Mouse (Mus musculus) hindbrain, embryonic 14.5 days (tissue): ENCODE measurements at regions not wholly inside any gene's neighbourhood (a gene's known extent, or its start where the extent isn't known, plus 50 kb on each side); places are given as distances from the start of the nearest gene placed in this dataset.

ENCODE experiments used
- ATAC-seq: fragments of 200-750 bp; cut with Nextera tagmentation; 2 replicates; pipeline ENCODE4 v1.8.0; 2017; ENCODE audit warnings: moderate number of reproducible peaks, mild to moderate bottlenecking, moderate TSS enrichment, moderate library complexity; ENCODE audit not compliant: low FRiP score
- DNase-seq: peaks from one replicate; pipeline ENCODE4 v3.0.0-alpha.2; 2015; ENCODE audit warnings: low spot score
- H3K27ac ChIP-seq: fragments of 300-500 bp; sonication (generic); 2 replicates; pipeline ENCODE4 v1.5.1; 2014; ENCODE audit warnings: mild to moderate bottlenecking, moderate library complexity
- H3K27me3 ChIP-seq: fragments of 300-500 bp; sonication (generic); 2 replicates; pipeline ENCODE4 v1.6.1; 2014; ENCODE audit warnings: mild to moderate bottlenecking, low read length, mixed read lengths; ENCODE audit not compliant: control insufficient read depth, insufficient read depth
- H3K36me3 ChIP-seq: fragments of 300-500 bp; sonication (generic); replicated peaks from 2 replicates; pipeline ENCODE4 v1.6.1; 2014; ENCODE audit not compliant: control insufficient read depth, insufficient read depth
- H3K4me1 ChIP-seq: fragments of 300-500 bp; sonication (generic); replicated peaks from 2 replicates; pipeline ENCODE4 v1.6.1; 2014; ENCODE audit warnings: antibody characterized with exemption, low read length, mixed read lengths; ENCODE audit not compliant: control insufficient read depth, insufficient read depth
- H3K4me2 ChIP-seq: fragments of 300-500 bp; sonication (generic); replicated peaks from 2 replicates; pipeline ENCODE4 v1.6.1; 2014; ENCODE audit warnings: mild to moderate bottlenecking, moderate library complexity
- H3K4me3 ChIP-seq: fragments of 300-500 bp; sonication (generic); replicated peaks from 2 replicates; pipeline ENCODE4 v1.5.1; 2014; ENCODE audit warnings: mild to moderate bottlenecking, low read length
- H3K9ac ChIP-seq: fragments of 300-500 bp; sonication (generic); 2 replicates; pipeline ENCODE4 v1.6.1; 2014
- H3K9me3 ChIP-seq: fragments of 300-500 bp; sonication (generic); 2 replicates; pipeline ENCODE4 v1.6.1; 2016; ENCODE audit warnings: low read length; ENCODE audit not compliant: control insufficient read depth
- WGBS: fragments of 180-500 bp; shearing (Covaris S2); extraction: QIAGEN DNeasy Blood & Tissue Kit; methylation state at CpG from one replicate; pipeline ENCODE4 v1.1.7; 2014; 5-methylcytosine and 5-hydroxymethylcytosine counted together

DNA sequence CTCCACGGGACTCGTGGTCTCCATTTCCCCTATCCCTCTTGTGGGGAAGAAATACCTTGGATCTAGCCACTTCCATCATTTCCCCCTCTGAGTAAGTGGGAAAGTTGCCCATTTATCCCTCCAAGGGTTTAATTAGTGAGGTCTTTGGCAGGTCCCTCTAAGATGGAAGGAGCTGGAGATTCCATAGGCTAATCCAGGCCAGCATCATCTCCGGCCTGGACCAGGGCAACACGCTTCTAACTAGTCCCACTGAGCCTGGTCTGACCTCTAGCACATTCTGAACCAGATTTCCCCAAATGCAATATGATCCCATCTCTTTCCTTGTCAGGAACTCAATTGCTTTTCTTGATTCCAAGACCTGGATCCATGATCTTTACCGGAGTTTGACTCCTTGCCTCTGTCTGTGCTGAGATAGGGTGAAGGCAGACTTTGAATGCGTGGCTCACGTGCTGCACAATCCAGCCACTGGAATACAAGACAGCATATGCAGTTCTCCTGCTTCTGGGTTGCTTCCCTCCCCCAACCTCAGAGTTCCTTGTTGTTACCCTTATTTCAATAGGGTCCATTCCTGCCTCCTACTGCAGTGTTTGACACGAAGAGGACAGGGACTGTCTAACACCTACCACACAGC is 67.4 kb upstream of the Rbpj start:
- Histone ChIP-seq H3K9me3 (no peaks in the 10 kb centered on the region), H3K36me3 (no peaks in the 10 kb centered on the region), H3K4me3 (no peak overlapping the region), H3K27ac (no peak overlapping the region), H3K4me1 (no peaks in the 10 kb centered on the region), H3K9ac (no peak overlapping the region), H3K27me3 (no peaks in the 10 kb centered on the region), H3K4me2 (no peak overlapping the region)
- no peak for ATAC-seq
- 91% methylated on average over 8 of the region's 8 CpGs for WGBS
- DNase-seq: no peak

DNA sequence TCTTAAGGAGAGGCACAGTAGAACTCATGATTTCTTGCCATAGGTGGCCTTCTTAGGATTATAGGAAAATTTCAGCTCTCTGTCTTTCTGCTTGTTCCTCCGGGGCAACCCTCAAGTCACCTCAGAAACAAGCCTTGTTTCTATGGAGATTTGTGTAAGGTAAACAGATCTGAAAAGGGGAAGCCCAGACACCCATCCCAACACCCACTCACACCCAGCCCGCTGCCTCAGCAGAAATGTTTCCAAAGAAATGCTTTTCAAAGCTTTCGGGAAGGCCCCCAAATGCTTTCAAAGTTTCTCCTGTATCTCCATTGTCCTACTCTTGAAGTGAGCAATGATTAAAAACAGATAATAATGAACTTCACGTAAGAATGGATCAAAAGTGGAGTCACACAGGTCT is 64.9 kb upstream of the Rbpj start:
- no peaks in the 10 kb centered on the region for H3K36me3 ChIP-seq
- no peaks in the 10 kb centered on the region for H3K27me3 ChIP-seq
- H3K9ac ChIP-seq: no peak overlapping the region
- no peak overlapping the region for H3K4me2 ChIP-seq
- H3K4me1 ChIP-seq: no peaks in the 10 kb centered on the region
- no peak overlapping the region for H3K27ac ChIP-seq
- no peak for ATAC-seq
- DNase-seq: no peak
- H3K4me3 ChIP-seq: no peak overlapping the region
- 80% methylated on average over 4 of the region's 4 CpGs for whole genome bisulfite sequencing
- no peaks in the 10 kb centered on the region for H3K9me3 ChIP-seq

DNA sequence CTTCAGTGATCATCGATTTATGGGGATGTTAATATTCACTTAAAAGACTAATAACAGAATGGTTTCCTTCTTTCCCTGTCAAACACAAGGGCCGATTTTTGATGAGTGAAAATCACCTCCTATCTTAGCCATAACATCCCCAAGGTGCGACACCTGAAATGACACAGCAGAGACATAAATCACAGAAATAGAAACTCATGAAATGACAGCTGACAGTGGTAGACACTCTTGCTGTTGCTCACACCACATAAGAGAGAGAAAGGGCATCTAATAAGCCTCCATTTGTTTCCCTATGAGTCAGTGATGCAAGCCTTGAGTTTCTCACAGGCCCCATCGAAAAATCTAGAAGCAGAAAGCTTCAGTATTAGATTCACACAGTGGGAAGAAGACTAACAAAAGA is 63.9 kb upstream of the Rbpj start:
- H3K36me3 ChIP-seq: no peaks in the 10 kb centered on the region
- H3K27ac ChIP-seq: no peak overlapping the region
- DNase-seq (no peak), ATAC-seq (no peak)
- no peaks in the 10 kb centered on the region for H3K4me1 ChIP-seq
- no peak overlapping the region for H3K9ac ChIP-seq
- 94% methylated on average over 4 of the region's 4 CpGs for WGBS
- no peak overlapping the region for H3K4me3 ChIP-seq
- H3K27me3 ChIP-seq: no peaks in the 10 kb centered on the region
- no peak overlapping the region for H3K4me2 ChIP-seq
- no peaks in the 10 kb centered on the region for H3K9me3 ChIP-seq

- Histone ChIP-seq H3K27me3 (no peaks in the 10 kb centered on the region), H3K4me1 (no peaks in the 10 kb centered on the region), H3K27ac (no peak overlapping the region), H3K9me3 (no peaks in the 10 kb centered on the region), H3K4me2 (no peak overlapping the region), H3K36me3 (no peaks in the 10 kb centered on the region), H3K9ac (no peak overlapping the region), H3K4me3 (no peak overlapping the region)
- no peak for DNase-seq
- no peak for ATAC-seq
- 91% methylated on average over 9 of the region's 9 CpGs for WGBS
These were observed 63.3 kb upstream of the Rbpj start for GRCm38 (mm10) chr5:53402619-53403151.

DNA sequence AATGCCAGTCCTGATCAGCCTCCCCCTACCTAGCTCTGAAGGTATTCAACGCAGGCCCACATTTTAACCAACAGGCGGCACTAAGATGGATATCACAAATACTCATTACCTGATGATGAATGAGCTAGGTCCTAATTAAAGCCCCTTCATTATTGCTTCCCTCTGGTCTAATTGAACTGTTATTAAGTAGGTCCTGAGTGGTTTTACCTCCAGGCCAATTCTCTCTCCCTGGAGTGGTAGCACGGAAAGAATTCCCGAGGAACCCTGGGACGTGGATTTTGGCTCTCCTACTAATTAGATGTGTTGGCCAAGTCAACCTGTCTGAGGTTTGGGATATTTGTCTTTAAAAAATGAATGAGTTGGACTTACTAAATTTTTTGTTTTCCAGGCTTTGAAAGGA is 60.0 kb upstream of the Rbpj start:
- Histone ChIP-seq H3K36me3 (no peaks in the 10 kb centered on the region), H3K4me3 (no peak overlapping the region), H3K4me2 (no peak overlapping the region), H3K27ac (no peak overlapping the region), H3K4me1 (no peaks in the 10 kb centered on the region), H3K9ac (no peak overlapping the region), H3K9me3 (no peaks in the 10 kb centered on the region), H3K27me3 (no peaks in the 10 kb centered on the region)
- WGBS: 86% methylated on average over 5 of the region's 5 CpGs
- DNase-seq (no peak), ATAC-seq (no peak)

DNA sequence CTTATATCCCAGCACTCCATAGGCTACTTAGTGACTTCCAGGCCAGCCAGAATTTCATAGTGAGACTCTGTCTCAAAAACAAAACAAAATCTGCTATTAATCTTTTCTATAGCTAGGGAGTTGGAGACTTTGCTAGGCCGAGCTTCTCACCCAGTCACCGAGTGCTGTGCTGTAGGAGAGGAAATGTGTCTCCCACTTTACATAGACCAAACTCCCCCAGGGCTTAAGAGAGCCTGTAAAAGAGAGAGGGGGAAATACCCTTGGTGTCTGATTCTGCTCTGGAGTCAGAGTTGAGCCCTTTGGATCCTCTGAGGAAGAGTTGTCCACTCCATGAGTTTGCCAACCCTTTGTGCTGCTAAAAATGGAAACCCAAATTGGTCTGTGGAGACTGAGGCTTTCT is 58.3 kb upstream of the Rbpj start:
- WGBS: 87% methylated on average over 2 of the region's 2 CpGs
- no peaks in the 10 kb centered on the region for H3K4me1 ChIP-seq
- H3K36me3 ChIP-seq: no peaks in the 10 kb centered on the region
- ATAC-seq (no peak), DNase-seq (no peak)
- no peak overlapping the region for H3K4me2 ChIP-seq
- no peaks in the 10 kb centered on the region for H3K27me3 ChIP-seq
- no peak overlapping the region for H3K9ac ChIP-seq
- no peak overlapping the region for H3K27ac ChIP-seq
- H3K9me3 ChIP-seq: no peaks in the 10 kb centered on the region
- H3K4me3 ChIP-seq: no peak overlapping the region

- DNase-seq (no peak), ATAC-seq (no peak)
- Histone ChIP-seq H3K27me3 (no peaks in the 10 kb centered on the region), H3K27ac (no peak overlapping the region), H3K36me3 (no peaks in the 10 kb centered on the region), H3K9me3 (no peaks in the 10 kb centered on the region), H3K4me3 (no peak overlapping the region), H3K4me1 (no peaks in the 10 kb centered on the region), H3K9ac (no peak overlapping the region), H3K4me2 (no peak overlapping the region)
- 87% methylated on average over 2 of the region's 2 CpGs for WGBS
These were observed 57.7 kb upstream of the Rbpj start for GRCm38 (mm10) chr5:53408235-53408634.

DNA sequence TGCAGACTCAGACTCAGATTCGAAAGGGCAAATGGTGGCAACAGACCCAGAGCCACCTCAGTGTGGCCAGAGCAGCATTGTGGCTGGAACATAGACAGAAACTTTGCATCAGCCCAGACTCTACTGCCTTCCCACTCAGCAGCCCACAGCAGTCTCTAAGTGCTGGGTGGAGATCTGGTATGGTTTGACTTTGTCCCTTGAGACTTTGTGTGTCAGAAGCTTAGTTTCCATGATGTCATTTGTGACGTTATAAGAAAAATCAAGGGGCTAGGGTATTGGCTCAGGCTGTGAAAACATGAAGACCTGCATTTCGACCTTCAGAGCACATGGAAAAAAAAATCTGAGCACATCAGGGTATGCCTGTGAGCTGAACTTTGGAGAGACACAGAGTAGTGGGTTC is 56.2 kb upstream of the Rbpj start:
- no peak overlapping the region for H3K4me2 ChIP-seq
- no peak overlapping the region for H3K4me3 ChIP-seq
- ATAC-seq (no peak), DNase-seq (no peak)
- no peak overlapping the region for H3K27ac ChIP-seq
- H3K9ac ChIP-seq: no peak overlapping the region
- no peaks in the 10 kb centered on the region for H3K36me3 ChIP-seq
- H3K9me3 ChIP-seq: no peaks in the 10 kb centered on the region
- H3K27me3 ChIP-seq: no peaks in the 10 kb centered on the region
- WGBS: 73% methylated on average over 3 of the region's 3 CpGs
- H3K4me1 ChIP-seq: no peaks in the 10 kb centered on the region

- no peaks in the 10 kb centered on the region for H3K9me3 ChIP-seq
- no peak for ATAC-seq
- H3K4me2 ChIP-seq: no peak overlapping the region
- no peaks in the 10 kb centered on the region for H3K4me1 ChIP-seq
- no peak overlapping the region for H3K27ac ChIP-seq
- H3K27me3 ChIP-seq: no peaks in the 10 kb centered on the region
- H3K36me3 ChIP-seq: no peaks in the 10 kb centered on the region
- no peak overlapping the region for H3K9ac ChIP-seq
- H3K4me3 ChIP-seq: no peak overlapping the region
- DNase-seq: no peak
- 75% methylated on average over 7 of the region's 7 CpGs for WGBS
These were observed 53.4 kb upstream of the Rbpj start for GRCm38 (mm10) chr5:53412391-53413075.
